Mouse (Mus musculus) small intestine, adult 2 months (tissue): Measurements from ENCODE around the gene Snd1. TPM values are rescaled to one million over a fixed set of nuclear protein-coding genes. Genes with fewer than 3 reads are reported as not detected.

Experiments used
- H3K27ac ChIP-seq: fragments of 200-500 bp; 2 replicates; pipeline ENCODE4 v1.5.1; 2012; ENCODE audit warnings: low read depth, low read length, control low read depth, inconsistent platforms; ENCODE audit not compliant: insufficient read depth
- H3K27me3 ChIP-seq: fragments of 200-500 bp; 2 replicates; pipeline ENCODE4 v1.6.1; 2012; ENCODE audit warnings: mild to moderate bottlenecking, moderate library complexity, low read length, inconsistent platforms; ENCODE audit not compliant: control insufficient read depth, insufficient read depth
- H3K36me3 ChIP-seq: fragments of 200-500 bp; 2 replicates; pipeline ENCODE4 v1.6.1; 2012; ENCODE audit warnings: mild to moderate bottlenecking, low read length, control low read depth, inconsistent platforms; ENCODE audit not compliant: control insufficient read depth, insufficient read depth
- H3K4me1 ChIP-seq: fragments of 200-500 bp; 2 replicates; pipeline ENCODE4 v1.6.1; 2012; ENCODE audit warnings: low read length, inconsistent platforms, mixed read lengths; ENCODE audit not compliant: control insufficient read depth, insufficient read depth, insufficient read length
- H3K4me3 ChIP-seq: fragments of 200-500 bp; 2 replicates; pipeline ENCODE4 v1.5.1; 2012; ENCODE audit warnings: low read depth, mild to moderate bottlenecking, control low read depth, inconsistent platforms, low read length, moderate library complexity
- CTCF ChIP-seq: fragments of 200-500 bp; IDR thresholded peaks from 2 replicates; pipeline ENCODE4 v1.5.1; 2012; ENCODE audit warnings: low read depth, mild to moderate bottlenecking, control low read depth, inconsistent platforms, low read length, moderate library complexity, mixed read lengths; ENCODE audit not compliant: insufficient replicate concordance, insufficient read length; ENCODE audit errors: extremely low read depth
- POLR2A ChIP-seq: fragments of 200-500 bp; IDR thresholded peaks from 2 replicates; pipeline ENCODE4 v1.6.1; 2012; ENCODE audit warnings: low read depth, mild to moderate bottlenecking, control low read depth, inconsistent platforms, low read length, moderate library complexity
- whole genome bisulfite sequencing: fragments of 180-500 bp; shearing (Covaris S2); methylation state at CpG from one replicate; pipeline ENCODE4 v1.1.7; 2018; 5-methylcytosine and 5-hydroxymethylcytosine counted together
- polyA plus RNA-seq: library from polyadenylated mRNA; depleted of rRNA; stranded (reverse); fragments of >200 nt; gene quantifications from 2 replicates; pipeline ENCODE4 v1.2.3, GENCODE M21; 2012

The Snd1 gene
- polyA plus RNA-seq, 1 experiment, result 77.7 TPM

DNA sequence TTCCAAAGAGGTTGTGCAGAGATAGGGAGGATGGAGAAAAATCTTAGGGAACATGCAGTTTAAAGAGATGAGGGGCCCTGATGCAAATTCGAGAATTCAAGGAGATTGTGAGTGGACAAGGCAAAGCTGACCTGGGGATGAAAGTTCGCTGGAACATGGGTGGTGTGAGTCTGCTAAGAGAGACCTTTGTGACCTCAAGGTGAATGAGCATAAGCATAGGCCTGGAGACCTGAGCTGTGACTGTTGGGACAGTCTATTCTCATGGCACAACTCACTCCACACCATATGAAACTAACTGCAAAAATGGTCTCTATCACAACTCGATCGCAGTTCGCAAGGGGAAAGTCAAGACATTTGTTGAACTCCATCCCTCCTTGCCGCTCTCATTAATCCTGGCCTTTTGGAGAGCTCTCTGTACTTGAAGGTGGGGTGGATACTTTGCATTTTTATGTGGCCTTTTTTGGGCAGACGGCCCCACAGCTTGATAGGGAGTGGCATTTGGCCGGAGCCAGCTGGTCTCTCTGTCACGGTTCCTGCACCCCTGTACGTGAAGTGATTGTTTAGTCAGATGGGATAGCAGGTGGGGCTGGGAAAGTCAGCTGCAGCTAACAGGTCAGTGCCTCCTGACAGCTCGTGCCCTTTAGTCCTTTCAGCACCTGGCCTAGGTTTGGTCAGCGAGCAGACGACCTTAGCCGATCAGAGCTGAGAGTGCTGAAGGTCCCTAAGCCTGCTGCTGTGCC is 273.2 kb downstream of the Snd1 start:
- no peak overlapping the region for H3K27ac ChIP-seq
- TF ChIP-seq CTCF (no peak), POLR2A (no peak)
- no peaks in the 10 kb centered on the region for H3K4me1 ChIP-seq
- H3K4me3 ChIP-seq, result no peak overlapping the region
- peaks cover 19% of the 10 kb centered on the region for H3K36me3 ChIP-seq
- WGBS, result 75% methylated on average over 14 of the region's 14 CpGs
- no peaks in the 10 kb centered on the region for H3K27me3 ChIP-seq

DNA sequence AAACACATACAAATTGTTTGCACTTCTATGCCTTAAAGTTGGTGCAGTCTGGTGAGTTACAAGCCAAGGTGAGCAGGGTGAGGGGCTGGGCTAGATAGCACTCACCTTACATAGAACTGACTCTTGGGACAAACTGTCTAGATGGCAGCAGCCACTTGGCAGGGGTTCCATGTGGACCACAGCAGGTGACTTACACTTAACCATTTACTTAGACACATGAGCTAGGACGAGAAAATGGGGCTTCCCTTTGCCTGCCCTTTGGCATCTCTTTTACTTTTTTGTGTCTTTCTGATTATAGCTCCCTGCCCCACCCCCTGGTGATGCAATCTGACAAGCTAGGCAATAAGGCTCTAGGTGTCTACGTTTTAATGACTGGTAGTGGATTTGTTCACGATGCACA is 274.3 kb downstream of the Snd1 start:
- no peaks in the 10 kb centered on the region for H3K27me3 ChIP-seq
- peaks cover 20% of the 10 kb centered on the region for H3K36me3 ChIP-seq
- 47% methylated on average over 3 of the region's 3 CpGs for WGBS
- no peak overlapping the region for H3K4me3 ChIP-seq
- H3K4me1 ChIP-seq, result no peaks in the 10 kb centered on the region
- no peak overlapping the region for H3K27ac ChIP-seq
- TF ChIP-seq CTCF (no peak), POLR2A (no peak)

DNA sequence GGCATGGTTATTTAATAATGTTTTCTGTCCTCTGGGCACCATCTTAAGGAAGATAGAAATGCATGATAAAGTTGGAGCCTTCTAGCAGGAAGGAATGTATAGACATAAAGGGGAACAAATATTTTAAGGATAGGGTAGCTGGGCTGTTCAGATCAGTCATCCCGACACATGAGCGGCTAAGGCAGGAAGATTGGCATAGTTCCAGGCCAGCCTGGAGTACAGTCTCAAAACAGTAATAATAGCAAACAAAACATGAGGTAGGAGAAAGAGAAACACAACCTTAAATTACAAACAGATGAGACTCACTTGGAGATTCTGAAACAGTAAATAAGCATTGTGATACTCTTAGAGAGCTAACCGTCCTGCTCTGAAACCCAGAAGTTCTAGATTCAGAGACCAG is 276.2 kb downstream of the Snd1 start:
- H3K4me1 ChIP-seq, result no peaks in the 10 kb centered on the region
- H3K27me3 ChIP-seq, result no peaks in the 10 kb centered on the region
- H3K4me3 ChIP-seq, result no peak overlapping the region
- peaks cover 19% of the 10 kb centered on the region for H3K36me3 ChIP-seq
- TF ChIP-seq CTCF (no peak), POLR2A (no peak)
- H3K27ac ChIP-seq, result no peak overlapping the region
- WGBS, result 86% methylated on average over 3 of the region's 3 CpGs

DNA sequence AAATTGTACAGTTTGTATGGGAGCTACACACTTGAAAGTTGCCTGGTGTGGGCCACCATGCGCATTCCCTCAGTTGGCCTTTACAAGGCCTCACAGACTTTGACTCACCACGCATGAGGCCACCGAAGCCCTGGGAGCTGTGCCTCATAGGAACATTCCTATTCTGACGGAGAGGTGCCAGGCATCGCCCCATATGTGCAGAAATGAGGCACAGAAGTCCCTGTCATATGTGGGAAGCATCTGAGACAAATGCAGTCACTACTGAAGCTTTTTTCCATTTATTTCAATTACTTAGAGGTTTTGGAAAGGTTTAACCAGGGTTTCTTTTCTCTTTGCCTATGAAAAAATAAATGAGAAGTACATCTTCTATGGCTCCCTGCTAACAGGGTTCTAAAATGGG is 278.3 kb downstream of the Snd1 start:
- no peak overlapping the region for H3K27ac ChIP-seq
- H3K36me3 ChIP-seq, result peaks cover 10% of the 10 kb centered on the region
- no peaks in the 10 kb centered on the region for H3K27me3 ChIP-seq
- no peak overlapping the region for H3K4me3 ChIP-seq
- no peaks in the 10 kb centered on the region; the same call in 1 of the 2 replicates for H3K4me1 ChIP-seq
- TF ChIP-seq CTCF (no peak), POLR2A (no peak)
- 96% methylated on average over 5 of the region's 5 CpGs for WGBS

DNA sequence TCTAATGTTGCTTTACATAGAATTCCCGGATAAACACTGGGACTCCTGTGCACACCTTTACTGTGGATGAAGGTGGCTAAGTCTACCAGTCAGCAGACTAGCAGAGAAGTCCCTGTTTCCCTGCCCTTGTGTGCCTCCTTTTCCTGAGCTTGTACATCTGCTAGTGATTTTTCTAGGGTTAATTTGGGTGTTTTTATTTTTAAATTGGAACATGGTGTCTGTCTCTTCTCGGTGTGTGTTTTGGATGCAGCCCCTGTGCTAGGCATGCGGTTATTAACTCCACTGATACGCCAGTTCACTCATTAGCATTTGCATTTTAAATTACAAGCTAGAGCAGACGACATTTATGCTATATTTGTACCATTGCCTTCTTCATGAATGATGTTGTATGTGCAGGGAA is 278.7 kb downstream of the Snd1 start:
- H3K4me1 ChIP-seq, result peaks cover 2% of the 10 kb centered on the region; the same call in 1 of the 2 replicates
- peaks cover 10% of the 10 kb centered on the region for H3K36me3 ChIP-seq
- H3K4me3 ChIP-seq, result no peak overlapping the region
- 94% methylated on average over 5 of the region's 5 CpGs for WGBS
- no peak overlapping the region for H3K27ac ChIP-seq
- TF ChIP-seq CTCF, result no peak
- no peak for TF ChIP-seq POLR2A
- no peaks in the 10 kb centered on the region for H3K27me3 ChIP-seq

DNA sequence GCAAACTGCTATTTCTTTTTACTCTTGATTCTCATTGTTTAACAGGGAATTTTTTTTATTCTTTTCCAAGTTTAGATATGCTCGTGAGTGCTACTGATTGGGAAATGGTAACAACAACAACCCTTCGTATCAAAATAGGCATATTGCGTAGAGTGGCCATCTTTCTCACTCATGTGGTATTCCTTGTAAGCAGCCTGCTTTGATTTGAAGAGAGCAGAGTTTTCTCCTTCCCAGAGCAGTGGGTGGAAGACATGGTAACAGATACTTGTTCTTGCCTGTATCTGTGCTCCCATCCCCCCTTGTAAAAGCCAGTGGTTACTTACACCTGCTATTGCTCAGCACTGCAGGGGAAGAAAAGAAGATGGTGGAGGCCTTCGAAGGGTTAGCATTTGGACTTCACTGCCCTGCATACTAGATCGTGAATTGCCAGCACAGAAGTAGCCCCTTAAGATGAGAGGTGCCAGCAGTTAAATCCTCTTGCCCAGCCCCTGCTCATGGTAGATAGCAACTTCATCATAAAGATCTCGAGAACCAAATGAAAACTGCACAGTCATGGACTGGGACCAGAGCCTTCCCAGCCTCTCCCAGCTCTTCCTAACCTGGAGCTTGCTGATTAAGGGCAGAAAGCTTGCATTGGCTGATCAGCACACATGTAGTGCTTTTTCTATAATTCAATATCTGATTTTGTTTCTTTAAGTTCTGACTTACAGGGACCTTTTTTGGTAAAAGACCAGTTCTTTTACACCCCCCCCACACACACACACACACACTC is 279.4 kb downstream of the Snd1 start:
- 91% methylated on average over 6 of the region's 6 CpGs for WGBS
- Histone ChIP-seq H3K36me3 (peaks cover 10% of the 10 kb centered on the region), H3K4me1 (peaks cover 2% of the 10 kb centered on the region; the same call in 1 of the 2 replicates)

More for the DNA sequence above, 279.4 kb downstream of the Snd1 start:
- Histone ChIP-seq H3K27ac (no peak overlapping the region), H3K4me3 (no peak overlapping the region), H3K27me3 (no peaks in the 10 kb centered on the region)
- TF ChIP-seq CTCF (no peak), POLR2A (no peak)
